In the genomic region with DNA sequence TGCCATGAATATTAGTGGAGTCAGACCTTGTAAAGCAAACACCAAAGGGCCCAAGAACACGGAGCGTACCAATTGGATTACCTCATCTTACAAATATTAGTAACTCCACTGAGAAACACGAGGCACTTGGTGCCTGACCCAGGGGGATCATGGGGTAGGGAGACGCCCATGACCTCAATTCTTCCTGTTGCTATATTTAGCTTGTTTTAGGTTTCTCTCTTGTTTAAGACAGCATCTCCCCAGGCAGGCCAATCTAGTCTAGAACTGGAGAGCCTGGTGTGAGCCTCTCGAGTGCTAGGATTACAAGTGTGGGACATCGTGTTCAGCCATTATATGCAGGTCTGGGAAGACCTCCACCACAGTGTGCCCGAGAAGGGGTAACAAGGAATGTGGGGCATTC, we compare ENCODE assay signal across 7 mouse cellular contexts. TPM values are rescaled to one million over a fixed set of nuclear protein-coding genes. Genes with fewer than 3 reads are reported as not detected.
DNase-seq lines count a peak whose midpoint lies in the region; ATAC-seq and TF ChIP-seq lines count a peak whose summit lies in the region.

No protein-coding gene starts in this region.

- TF ChIP-seq POLR2A in thymus, adult 2 months (IDR thresholded peaks at IDR 0.05; ENCODE audit: control insufficient read depth, extremely low read depth, insufficient read depth, low read length, poor library complexity) = no peak

- no peak for TF ChIP-seq CTCF in thymus, adult 2 months (IDR thresholded peaks at IDR 0.05; ENCODE audit: borderline replicate concordance, control insufficient read depth, extremely low read depth, insufficient read depth, low read length, poor library complexity)

- no peaks in the 10 kb centered on the region for H3K9me3 ChIP-seq in embryonic facial prominence, embryonic 12.5 days
- H3K9me3 ChIP-seq in midbrain, embryonic 14.5 days (ENCODE audit: control insufficient read depth, low read length) = no peaks in the 10 kb centered on the region

- WGBS in thymus, adult 2 months = 21% methylated on average over 7 of the region's 7 CpGs
- 50% methylated on average over 7 of the region's 7 CpGs for WGBS in embryonic facial prominence, embryonic 12.5 days
- WGBS in midbrain, embryonic 14.5 days = 52% methylated on average over 7 of the region's 7 CpGs

- no peak for ATAC-seq in embryonic facial prominence, embryonic 12.5 days (ENCODE audit: insufficient number of reproducible peaks, insufficient read depth, low FRiP score, low TSS enrichment)
- peak; percentile 12 for ATAC-seq in inflammation-experienced regulatory T-cells, adult 6 months
- no peak for ATAC-seq in midbrain, embryonic 14.5 days (ENCODE audit: low FRiP score, low TSS enrichment)

- DNase-seq in thymus, adult 2 months = no peak
- DNase-seq in thymus, postnatal 36 days = no peak
- no peak for DNase-seq in midbrain, embryonic 14.5 days
- no peak for DNase-seq in adrenal gland, postnatal 25 days
- DNase-seq in gastrocnemius, postnatal 4 days (ENCODE audit: low spot score in 2 of 2) = no peak

- H3K27me3 ChIP-seq in thymus, adult 2 months (ENCODE audit: control insufficient read depth, insufficient read depth, low read length) = no peaks in the 10 kb centered on the region
- H3K27me3 ChIP-seq in embryonic facial prominence, embryonic 12.5 days = peaks cover 6% of the 10 kb centered on the region; the same call in 1 of the 2 replicates
- H3K27me3 ChIP-seq in midbrain, embryonic 14.5 days (ENCODE audit: control insufficient read depth, insufficient read depth, low read length) = peaks cover 2% of the 10 kb centered on the region; the same call in 1 of the 2 replicates

- H3K27ac ChIP-seq in thymus, adult 2 months (ENCODE audit: control insufficient read depth, insufficient read depth, low read length) = no peak overlapping the region
- H3K27ac ChIP-seq in embryonic facial prominence, embryonic 12.5 days = no peak overlapping the region
- H3K27ac ChIP-seq in midbrain, embryonic 14.5 days (replicated peaks; ENCODE audit: low read depth, low read length) = no peak overlapping the region

- H3K4me1 ChIP-seq in thymus, adult 2 months (replicated peaks; ENCODE audit: control insufficient read depth, insufficient read depth, low read length) = peaks cover 10% of the 10 kb centered on the region
- peaks cover 16% of the 10 kb centered on the region for H3K4me1 ChIP-seq in embryonic facial prominence, embryonic 12.5 days
- H3K4me1 ChIP-seq in midbrain, embryonic 14.5 days (ENCODE audit: control insufficient read depth, insufficient read depth, low read length) = peaks cover 15% of the 10 kb centered on the region

- H3K4me3 ChIP-seq in thymus, adult 2 months (ENCODE audit: control insufficient read depth, insufficient read depth, low read length) = peak overlapping the region; percentile 79
- H3K4me3 ChIP-seq in embryonic facial prominence, embryonic 12.5 days = peak overlapping the region; percentile 82
- H3K4me3 ChIP-seq in midbrain, embryonic 14.5 days (replicated peaks; ENCODE audit: low read depth, low read length) = peak overlapping the region; percentile 81

- H3K36me3 ChIP-seq in thymus, adult 2 months (ENCODE audit: control insufficient read depth, insufficient read depth, low read length) = peaks cover 28% of the 10 kb centered on the region
- peaks cover 27% of the 10 kb centered on the region for H3K36me3 ChIP-seq in embryonic facial prominence, embryonic 12.5 days
- H3K36me3 ChIP-seq in midbrain, embryonic 14.5 days (ENCODE audit: control insufficient read depth, insufficient read depth, low read length) = peaks cover 30% of the 10 kb centered on the region

- peak overlapping the region; percentile 90 for H3K4me2 ChIP-seq in embryonic facial prominence, embryonic 12.5 days (replicated peaks)
- H3K4me2 ChIP-seq in midbrain, embryonic 14.5 days (ENCODE audit: low read length) = peak overlapping the region; percentile 89

- H3K9ac ChIP-seq in embryonic facial prominence, embryonic 12.5 days = peak overlapping the region; percentile 81
- peak overlapping the region; percentile 73 for H3K9ac ChIP-seq in midbrain, embryonic 14.5 days (replicated peaks; ENCODE audit: low read length)

RNA-seq across cellular contexts. Expression of a gene that starts 1.2 kb away (rescaled TPM):
- polyA plus RNA-seq in thymus, adult 2 months (2012; rRNA removed) = 254 and 284 TPM in 2 replicates
- 278 and 280 TPM in 2 replicates for polyA plus RNA-seq in embryonic facial prominence, embryonic 12.5 days (2016; fragmentation: Nextera tagmentation; extraction: Ambion mirVana)
- 100 to 1,000 TPM; 174 to 249 (median 197) TPM for polyA plus RNA-seq in inflammation-experienced regulatory T-cells, adult 6 months (2017; shearing (Covaris generic))
- polyA plus RNA-seq in midbrain, embryonic 14.5 days (2014; fragmentation: Nextera tagmentation; extraction: Ambion mirVana) = 290 and 302 TPM in 2 replicates
- 176 and 192 TPM in 2 replicates for total RNA-seq in adrenal gland, postnatal 25 days (2021)
- 100 to 1,000 TPM; 174 to 187 TPM for total RNA-seq in gastrocnemius, postnatal 4 days (2021)

RNA-seq across cellular contexts. Expression of a gene that starts 9.1 kb away (rescaled TPM):
- 2.2 and 2.7 TPM in 2 replicates for polyA plus RNA-seq in thymus, adult 2 months (2012; rRNA removed)
- 5.9 and 6.3 TPM in 2 replicates for polyA plus RNA-seq in embryonic facial prominence, embryonic 12.5 days (2016; fragmentation: Nextera tagmentation; extraction: Ambion mirVana)
- under 1 TPM; 0.18 to 0.46 (median 0.46) TPM for polyA plus RNA-seq in inflammation-experienced regulatory T-cells, adult 6 months (2017; shearing (Covaris generic))
- 9.4 and 11.2 TPM in 2 replicates for polyA plus RNA-seq in midbrain, embryonic 14.5 days (2014; fragmentation: Nextera tagmentation; extraction: Ambion mirVana)
- total RNA-seq in adrenal gland, postnatal 25 days (2021) = 7.4 and 11.0 TPM in 2 replicates
- 1 to 10 TPM; 2.9 to 3.3 TPM for total RNA-seq in gastrocnemius, postnatal 4 days (2021)

RNA-seq across cellular contexts. Expression of a gene that starts 9.3 kb away (rescaled TPM):
- polyA plus RNA-seq in thymus, adult 2 months (2012; rRNA removed) = 0.53 and 0.66 TPM in 2 replicates
- polyA plus RNA-seq in embryonic facial prominence, embryonic 12.5 days (2016; fragmentation: Nextera tagmentation; extraction: Ambion mirVana) = 0.59 and 0.78 TPM in 2 replicates
- not detected for polyA plus RNA-seq in inflammation-experienced regulatory T-cells, adult 6 months (2017; shearing (Covaris generic))
- polyA plus RNA-seq in midbrain, embryonic 14.5 days (2014; fragmentation: Nextera tagmentation; extraction: Ambion mirVana) = 0.32 and 0.55 TPM in 2 replicates
- total RNA-seq in adrenal gland, postnatal 25 days (2021) = 1.3 and 1.4 TPM in 2 replicates
- under 1 TPM; 0.36 to 0.81 TPM for total RNA-seq in gastrocnemius, postnatal 4 days (2021)

RNA-seq across cellular contexts. Expression of a gene that starts 23.3 kb away (rescaled TPM):
- polyA plus RNA-seq in thymus, adult 2 months (2012; rRNA removed) = 88.8 and 92.3 TPM in 2 replicates
- 12.9 and 15.6 TPM in 2 replicates for polyA plus RNA-seq in embryonic facial prominence, embryonic 12.5 days (2016; fragmentation: Nextera tagmentation; extraction: Ambion mirVana)
- polyA plus RNA-seq in inflammation-experienced regulatory T-cells, adult 6 months (2017; shearing (Covaris generic)) = 10 to 100 TPM in 2 of 3 experiments, 1 to 10 TPM in 1; 6.5 to 11.3 (median 11.3) TPM
- 17.7 and 21.3 TPM in 2 replicates for polyA plus RNA-seq in midbrain, embryonic 14.5 days (2014; fragmentation: Nextera tagmentation; extraction: Ambion mirVana)
- total RNA-seq in adrenal gland, postnatal 25 days (2021) = 14.4 and 15.7 TPM in 2 replicates
- 10 to 100 TPM; 12.8 to 13.2 TPM for total RNA-seq in gastrocnemius, postnatal 4 days (2021)

RNA-seq across cellular contexts. Expression of a gene that starts 34.5 kb away (rescaled TPM):
- polyA plus RNA-seq in thymus, adult 2 months (2012; rRNA removed) = 1.7 and 2.5 TPM in 2 replicates
- polyA plus RNA-seq in embryonic facial prominence, embryonic 12.5 days (2016; fragmentation: Nextera tagmentation; extraction: Ambion mirVana) = 0.37 and 0.60 TPM in 2 replicates
- 1 to 10 TPM in 1 of 3 experiments, under 1 TPM in 2; 0.28 to 1.2 (median 0.67) TPM for polyA plus RNA-seq in inflammation-experienced regulatory T-cells, adult 6 months (2017; shearing (Covaris generic))
- polyA plus RNA-seq in midbrain, embryonic 14.5 days (2014; fragmentation: Nextera tagmentation; extraction: Ambion mirVana) = 3.6 TPM in 2 replicates
- total RNA-seq in adrenal gland, postnatal 25 days (2021) = 0.67 and 2.8 TPM in 2 replicates
- total RNA-seq in gastrocnemius, postnatal 4 days (2021) = 1 to 10 TPM in 1 of 2 experiments, under 1 TPM in 1; 0.41 to 1.6 TPM
